Mouse (Mus musculus) kidney, adult 2 months (tissue): ENCODE measurements around the gene Emx1. TPM values are rescaled to one million over a fixed set of nuclear protein-coding genes. Genes with fewer than 3 reads are reported as not detected.

ENCODE experiments used
- DNase-seq: peaks from one replicate; pipeline ENCODE4 v3.0.0; 2021
- H3K27ac ChIP-seq: fragments of 200-500 bp; 2 replicates; pipeline ENCODE4 v1.5.1; 2012; ENCODE audit warnings: low read depth, low read length, control low read depth, inconsistent platforms; ENCODE audit not compliant: insufficient read depth
- H3K27me3 ChIP-seq: fragments of 200-500 bp; replicated peaks from 2 replicates; pipeline ENCODE4 v1.6.1; 2012; ENCODE audit warnings: mild to moderate bottlenecking, moderate library complexity, low read length, inconsistent platforms; ENCODE audit not compliant: control insufficient read depth, insufficient read depth
- H3K36me3 ChIP-seq: fragments of 200-500 bp; 2 replicates; pipeline ENCODE4 v1.6.1; 2012; ENCODE audit warnings: mild to moderate bottlenecking, moderate library complexity, low read length, inconsistent platforms; ENCODE audit not compliant: control insufficient read depth, insufficient read depth
- H3K4me1 ChIP-seq: fragments of 200-500 bp; 2 replicates; pipeline ENCODE4 v1.6.1; 2011; ENCODE audit warnings: low read length; ENCODE audit not compliant: control insufficient read depth, insufficient read depth
- H3K4me3 ChIP-seq: fragments of 200-500 bp; 2 replicates; pipeline ENCODE4 v1.5.1; 2011; ENCODE audit warnings: mild to moderate bottlenecking, low read depth, low read length, control low read depth; ENCODE audit not compliant: insufficient read depth
- CTCF ChIP-seq: fragments of 200-500 bp; conservative IDR thresholded peaks from 2 replicates; pipeline ENCODE4 v1.5.1; 2011; ENCODE audit warnings: low read depth, mild to moderate bottlenecking, control low read depth, low read length, moderate library complexity, mixed read lengths; ENCODE audit not compliant: insufficient read depth, insufficient read length
- POLR2A ChIP-seq: fragments of 200-500 bp; IDR thresholded peaks from one replicate; pipeline ENCODE4 v1.6.1; 2011; ENCODE audit warnings: low read depth, low read length, control low read depth
- WGBS: fragments of 180-500 bp; shearing (Covaris S2); methylation state at CpG from one replicate; pipeline ENCODE4 v1.1.7; 2018; 5-methylcytosine and 5-hydroxymethylcytosine counted together
- polyA plus RNA-seq: library from polyadenylated mRNA; depleted of rRNA; stranded (reverse); fragments of >200 nt; gene quantifications from 2 replicates; pipeline ENCODE4 v1.2.3, GENCODE M21; 2012

Emx1 gene
- polyA plus RNA-seq, 1 experiment: 62.8 TPM

GRCm38 (mm10) chr6:85207345-85207744 is 20.1 kb downstream of the Emx1 start:
- no peak overlapping the region for H3K4me3 ChIP-seq
- 55% methylated on average over 5 of the region's 5 CpGs for WGBS
- no peak overlapping the region for H3K27ac ChIP-seq
- no peaks in the 10 kb centered on the region for H3K27me3 ChIP-seq
- H3K36me3 ChIP-seq: no peaks in the 10 kb centered on the region
- H3K4me1 ChIP-seq: peaks cover 25% of the 10 kb centered on the region
- no peak for TF ChIP-seq CTCF
- TF ChIP-seq POLR2A: no peak
- peak; percentile 64 for DNase-seq

GRCm38 (mm10) chr6:85209226-85209967 is 22.2 kb downstream of the Emx1 start:
- peak; percentile 86 for DNase-seq
- 55% methylated on average over 9 of the region's 9 CpGs for WGBS
- H3K27me3 ChIP-seq: no peaks in the 10 kb centered on the region
- peaks cover 25% of the 10 kb centered on the region for H3K4me1 ChIP-seq
- H3K27ac ChIP-seq: peak overlapping the region; percentile 11; the same call in 1 of the 2 replicates
- H3K36me3 ChIP-seq: no peaks in the 10 kb centered on the region
- no peak for TF ChIP-seq CTCF
- no peak for TF ChIP-seq POLR2A
- no peak overlapping the region for H3K4me3 ChIP-seq

- Histone ChIP-seq H3K36me3 (no peaks in the 10 kb centered on the region), H3K27me3 (no peaks in the 10 kb centered on the region), H3K4me1 (peaks cover 25% of the 10 kb centered on the region), H3K27ac (peak overlapping the region; percentile 61; the same call in 1 of the 2 replicates), H3K4me3 (no peak overlapping the region)
- DNase-seq: peak; percentile 83
- TF ChIP-seq POLR2A (no peak), CTCF (no peak)
- WGBS: 38% methylated on average over 1 of the region's 1 CpGs
These were observed 23.4 kb downstream of the Emx1 start for GRCm38 (mm10) chr6:85210686-85211085.

GRCm38 (mm10) chr6:85218251-85218650 is 31.0 kb downstream of the Emx1 start:
- Histone ChIP-seq H3K27me3 (no peaks in the 10 kb centered on the region), H3K36me3 (no peaks in the 10 kb centered on the region), H3K4me1 (no peaks in the 10 kb centered on the region), H3K4me3 (no peak overlapping the region), H3K27ac (no peak overlapping the region)
- TF ChIP-seq CTCF (no peak), POLR2A (no peak)
- no peak for DNase-seq
- 75% methylated on average over 4 of the region's 4 CpGs for WGBS

- no peak overlapping the region for H3K27ac ChIP-seq
- H3K36me3 ChIP-seq: no peaks in the 10 kb centered on the region
- WGBS: 73% methylated on average over 5 of the region's 5 CpGs
- TF ChIP-seq POLR2A (no peak), CTCF (no peak)
- H3K27me3 ChIP-seq: no peaks in the 10 kb centered on the region
- no peaks in the 10 kb centered on the region for H3K4me1 ChIP-seq
- no peak overlapping the region for H3K4me3 ChIP-seq
- no peak for DNase-seq
These were observed 31.6 kb downstream of the Emx1 start for GRCm38 (mm10) chr6:85218684-85219445.

- Histone ChIP-seq H3K4me3 (no peak overlapping the region), H3K4me1 (0 out of 2 replicates have a peak, but pooled peaks cover 1% of the 10 kb centered on the region), H3K27me3 (no peaks in the 10 kb centered on the region), H3K27ac (no peak overlapping the region), H3K36me3 (no peaks in the 10 kb centered on the region)
- 96% methylated on average over 11 of the region's 11 CpGs for WGBS
- TF ChIP-seq CTCF (no peak), POLR2A (no peak)
- no peak for DNase-seq
These were observed 32.5 kb downstream of the Emx1 start for GRCm38 (mm10) chr6:85219706-85220105.

- DNase-seq: no peak
- WGBS: 69% methylated on average over 4 of the region's 4 CpGs
- no peaks in the 10 kb centered on the region for H3K27me3 ChIP-seq
- TF ChIP-seq CTCF (no peak), POLR2A (no peak)
- 0 out of 2 replicates have a peak, but pooled peaks cover 9% of the 10 kb centered on the region for H3K4me1 ChIP-seq
- no peaks in the 10 kb centered on the region for H3K36me3 ChIP-seq
- H3K4me3 ChIP-seq: no peak overlapping the region
- H3K27ac ChIP-seq: no peak overlapping the region
These were observed 33.7 kb downstream of the Emx1 start for GRCm38 (mm10) chr6:85220917-85221316.
